In the genomic region with DNA sequence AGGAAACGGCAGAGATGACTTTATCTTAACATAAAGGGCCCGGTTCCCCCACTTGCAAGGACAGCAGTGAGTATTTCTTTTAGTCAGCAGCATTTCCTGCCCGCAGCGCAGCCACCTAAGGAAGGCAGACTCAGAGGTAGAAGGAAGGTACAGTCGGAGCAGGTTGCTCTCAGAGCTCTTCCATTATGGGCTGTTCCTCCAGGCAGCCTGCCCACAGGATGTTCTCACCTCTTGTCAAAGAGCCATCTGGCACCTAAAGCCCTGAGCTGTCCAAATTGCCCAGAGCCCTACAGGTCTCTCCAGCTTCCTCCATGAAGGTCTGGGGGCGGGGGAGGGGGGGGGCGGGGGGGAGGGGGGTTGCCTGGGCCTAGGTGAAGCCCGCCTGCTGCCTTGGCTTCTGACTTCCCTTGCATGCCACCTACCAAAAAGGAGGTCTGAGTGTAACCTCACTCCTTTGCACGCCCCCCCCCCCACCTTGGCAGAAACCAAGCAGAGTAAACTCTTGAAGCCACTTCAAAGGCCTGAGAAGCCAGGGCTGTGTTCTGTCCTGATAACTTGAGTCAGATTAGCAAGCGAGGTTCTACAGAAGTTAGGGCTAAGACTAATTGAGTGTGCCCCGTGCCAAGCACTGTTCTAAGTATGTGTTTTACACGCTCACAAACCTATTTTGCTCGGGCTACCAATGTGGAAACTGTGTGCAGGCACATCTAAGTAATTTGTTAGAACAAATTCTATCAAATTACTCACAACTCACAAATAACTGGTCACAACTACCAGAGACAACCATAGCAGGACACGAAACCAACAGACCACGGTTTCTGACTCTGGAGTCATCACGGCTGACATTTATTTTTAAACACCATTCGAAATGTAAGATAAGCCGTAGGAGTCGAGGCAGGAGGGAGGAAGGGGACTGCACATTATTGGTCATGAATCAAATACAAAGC, we compare ENCODE assay signal across 8 mouse cellular contexts. TPM values are rescaled to one million over a fixed set of nuclear protein-coding genes. Genes with fewer than 3 reads are reported as not detected.
DNase-seq lines count a peak whose midpoint lies in the region; ATAC-seq and TF ChIP-seq lines count a peak whose summit lies in the region.

No protein-coding gene starts in this region.

- no peak for ATAC-seq in kidney, embryonic 14.5 days (ENCODE audit: low FRiP score, low TSS enrichment)
- peak; percentile 68 for ATAC-seq in heart, embryonic 16.5 days (replicated peaks; ENCODE audit: extremely low read depth, insufficient read depth, low FRiP score)
- no peak for ATAC-seq in hindbrain, embryonic 16.5 days

- no peak overlapping the region for H3K4me2 ChIP-seq in kidney, embryonic 14.5 days (replicated peaks; ENCODE audit: low read depth, low read length)
- peak overlapping the region; percentile 53 for H3K4me2 ChIP-seq in heart, embryonic 16.5 days (ENCODE audit: low read depth, low read length)
- H3K4me2 ChIP-seq in hindbrain, embryonic 16.5 days (ENCODE audit: low read length): no peak overlapping the region

- 72% methylated on average over 17 of the region's 19 CpGs for WGBS in kidney, adult 2 months
- 43% methylated on average over 19 of the region's 19 CpGs for WGBS in kidney, embryonic 14.5 days
- WGBS in heart, embryonic 16.5 days: 16% methylated on average over 18 of the region's 19 CpGs
- 81% methylated on average over 17 of the region's 19 CpGs for WGBS in hindbrain, embryonic 16.5 days

- no peaks in the 10 kb centered on the region for H3K27me3 ChIP-seq in kidney, adult 2 months (replicated peaks; ENCODE audit: control insufficient read depth, insufficient read depth, low read length)
- no peaks in the 10 kb centered on the region for H3K27me3 ChIP-seq in kidney, embryonic 14.5 days (ENCODE audit: control insufficient read depth, insufficient read depth, low read length)
- no peaks in the 10 kb centered on the region for H3K27me3 ChIP-seq in heart, embryonic 16.5 days (ENCODE audit: control insufficient read depth, insufficient read depth, low read length)
- no peaks in the 10 kb centered on the region for H3K27me3 ChIP-seq in hindbrain, embryonic 16.5 days (replicated peaks; ENCODE audit: control insufficient read depth, insufficient read depth, low read length)

- TF ChIP-seq POLR2A in kidney, adult 2 months (IDR thresholded peaks at IDR 0.05; ENCODE audit: low read depth, low read length): no peak

- no peak for TF ChIP-seq CTCF in kidney, adult 2 months (conservative IDR thresholded peaks at IDR 0.05; ENCODE audit: insufficient read depth, insufficient read length, low read depth, low read length)

- peak; percentile 41 for DNase-seq in kidney, adult 2 months
- peak; percentile 93 to 94 for DNase-seq in cerebellum, adult 18-20 months
- DNase-seq in lung, postnatal 14 days: peak; percentile 70
- no peak for DNase-seq in MN1 (ENCODE audit: low spot score)
- DNase-seq in layer of hippocampus, adult 9-10 months (ENCODE audit: low spot score): no peak

- H3K36me3 ChIP-seq in kidney, adult 2 months (ENCODE audit: control insufficient read depth, insufficient read depth, low read length): no peaks in the 10 kb centered on the region
- H3K36me3 ChIP-seq in kidney, embryonic 14.5 days (ENCODE audit: control insufficient read depth, insufficient read depth, low read length): no peaks in the 10 kb centered on the region
- no peaks in the 10 kb centered on the region for H3K36me3 ChIP-seq in heart, embryonic 16.5 days (ENCODE audit: control insufficient read depth, insufficient read depth)
- no peaks in the 10 kb centered on the region for H3K36me3 ChIP-seq in hindbrain, embryonic 16.5 days (ENCODE audit: control insufficient read depth, insufficient read depth, low read length)

- H3K4me3 ChIP-seq in kidney, adult 2 months (ENCODE audit: insufficient read depth, low read depth, low read length): no peak overlapping the region
- H3K4me3 ChIP-seq in kidney, embryonic 14.5 days (ENCODE audit: low read length): no peak overlapping the region
- H3K4me3 ChIP-seq in heart, embryonic 16.5 days (ENCODE audit: low read length): peak overlapping the region; percentile 16; the same call in 1 of the 2 replicates
- no peak overlapping the region for H3K4me3 ChIP-seq in hindbrain, embryonic 16.5 days (ENCODE audit: low read length)

- peaks cover 6% of the 10 kb centered on the region; the same call in 1 of the 2 replicates for H3K4me1 ChIP-seq in kidney, adult 2 months (ENCODE audit: control insufficient read depth, insufficient read depth, low read length)
- H3K4me1 ChIP-seq in kidney, embryonic 14.5 days (ENCODE audit: control insufficient read depth, insufficient read depth, low read length): peaks cover 25% of the 10 kb centered on the region
- H3K4me1 ChIP-seq in heart, embryonic 16.5 days (ENCODE audit: control insufficient read depth, insufficient read depth, low read length): peaks cover 59% of the 10 kb centered on the region
- H3K4me1 ChIP-seq in hindbrain, embryonic 16.5 days (ENCODE audit: control insufficient read depth, insufficient read depth, low read depth, low read length): peaks cover 8% of the 10 kb centered on the region

- H3K27ac ChIP-seq in kidney, adult 2 months (ENCODE audit: insufficient read depth, low read depth, low read length): no peak overlapping the region
- no peak overlapping the region for H3K27ac ChIP-seq in kidney, embryonic 14.5 days (ENCODE audit: low read depth, low read length)
- peak overlapping the region; percentile 93 for H3K27ac ChIP-seq in heart, embryonic 16.5 days (ENCODE audit: low read length)
- H3K27ac ChIP-seq in hindbrain, embryonic 16.5 days (ENCODE audit: low read depth, low read length): no peak overlapping the region

- H3K9me3 ChIP-seq in kidney, embryonic 14.5 days (ENCODE audit: control insufficient read depth, low read length): no peaks in the 10 kb centered on the region
- no peaks in the 10 kb centered on the region for H3K9me3 ChIP-seq in heart, embryonic 16.5 days (replicated peaks; ENCODE audit: control insufficient read depth, low read length)
- H3K9me3 ChIP-seq in hindbrain, embryonic 16.5 days (ENCODE audit: control insufficient read depth, low read length): no peaks in the 10 kb centered on the region

- no peak overlapping the region for H3K9ac ChIP-seq in kidney, embryonic 14.5 days (ENCODE audit: low read depth, low read length)
- H3K9ac ChIP-seq in heart, embryonic 16.5 days (ENCODE audit: low read length): peak overlapping the region; percentile 65
- no peak overlapping the region for H3K9ac ChIP-seq in hindbrain, embryonic 16.5 days (ENCODE audit: low read depth, low read length)

RNA-seq across cellular contexts. Expression of a gene that starts 5.7 kb away (rescaled TPM):
- 13.9 and 14.6 TPM in 2 replicates for polyA plus RNA-seq in kidney, adult 2 months (2012; rRNA removed)
- 20.7 and 30.0 TPM in 2 replicates for polyA plus RNA-seq in kidney, embryonic 14.5 days (2014; fragmentation: Nextera tagmentation; extraction: Ambion mirVana)
- polyA plus RNA-seq in heart, embryonic 16.5 days (2015; fragmentation: Nextera tagmentation; extraction: Ambion mirVana): 61.8 and 66.0 TPM in 2 replicates
- polyA plus RNA-seq in hindbrain, embryonic 16.5 days (2015; fragmentation: Nextera tagmentation; extraction: Ambion mirVana): 25.1 and 30.3 TPM in 2 replicates

Comparison
In these comparisons a context has a peak if more than half of its experiments do, and no peak if none do; other contexts are left out.
1. DNase-seq: peak in kidney, adult 2 months (single experiment), cerebellum, adult 18-20 months (2 of 2) and lung, postnatal 14 days (single experiment); none in MN1 (single experiment) and layer of hippocampus, adult 9-10 months (single experiment).